Mouse (Mus musculus): ENCODE data around the gene Calml4.

GRCm38 (mm10) chr9:62858266-62859019 lies 563 bp downstream of the Calml4 start:
- TF ChIP-seq CTCF (conservative IDR thresholded peaks at IDR 0.05; ENCODE audit: low read length): no peak
- no peak for TF ChIP-seq POU5F1 (IDR thresholded peaks at IDR 0.05; ENCODE audit: borderline replicate concordance, low read length)

All from E14TG2a.4 (cell line).